Mouse (Mus musculus): ENCODE results near the gene Catsper1.

GRCm38 (mm10) chr19:5309025-5309424 is 26.5 kb upstream of the Catsper1 start:
- TF ChIP-seq CTCF (IDR thresholded peaks at IDR 0.05) (no peak), POLR2A (IDR thresholded peaks at IDR 0.05; ENCODE audit: insufficient read depth, low read depth, low read length) (no peak)

Data from heart, adult 2 months (tissue).